Mouse (Mus musculus): Measurements from ENCODE around the gene Dkkl1. TPM values are rescaled to one million over a fixed set of nuclear protein-coding genes. Genes with fewer than 3 reads are reported as not detected.

The Dkkl1 gene
- polyA plus RNA-seq, 1 experiment from 2014 or later: 1.3 TPM

GRCm38 (mm10) chr7:45191803-45192363 is 20.1 kb downstream of the Dkkl1 start:
- no peaks in the 10 kb centered on the region for H3K36me3 ChIP-seq (ENCODE audit: insufficient read depth, low read length)
- no peak overlapping the region for H3K4me2 ChIP-seq (ENCODE audit: low read length)
- peaks cover 11% of the 10 kb centered on the region for H3K4me1 ChIP-seq (replicated peaks; ENCODE audit: insufficient read depth, low read length)
- no peak overlapping the region for H3K4me3 ChIP-seq (replicated peaks; ENCODE audit: low read depth, low read length)
- no peak for TF ChIP-seq CTCF (IDR thresholded peaks at IDR 0.05; ENCODE audit: low read depth)
- DNase-seq (ENCODE audit: low spot score) (peak; percentile 86), ATAC-seq (replicated peaks; ENCODE audit: low FRiP score, low read depth) (peak; percentile 65)
- no peak overlapping the region for H3K9ac ChIP-seq (ENCODE audit: low read depth, low read length)
- 5% methylated on average over 8 of the region's 8 CpGs for WGBS
- no peak overlapping the region for H3K27ac ChIP-seq
- H3K27me3 ChIP-seq (ENCODE audit: insufficient read depth, low read length): 0 out of 2 replicates have a peak, but pooled peaks cover 3% of the 10 kb centered on the region
- H3K9me3 ChIP-seq (replicated peaks; ENCODE audit: low read length): no peaks in the 10 kb centered on the region

DNA sequence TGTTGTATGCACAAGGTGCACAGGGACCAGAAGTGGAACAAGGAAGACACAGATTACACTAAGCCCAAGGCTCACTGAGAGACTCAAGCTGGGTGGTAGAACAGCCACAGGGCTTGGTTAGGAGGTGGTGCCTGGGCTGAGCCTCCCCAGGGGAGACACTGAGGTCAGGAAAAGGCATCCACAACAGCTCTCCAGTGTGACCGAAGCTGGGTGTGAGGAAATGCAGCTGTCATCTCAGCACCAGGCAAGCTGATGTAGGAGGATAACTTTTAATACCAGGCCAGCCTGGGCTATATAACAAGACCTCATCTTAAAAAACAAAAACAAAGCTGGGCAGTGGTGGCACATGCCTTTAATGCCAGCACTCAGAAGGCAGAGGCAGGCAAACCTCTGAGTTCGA is 20.8 kb downstream of the Dkkl1 start:
- H3K4me2 ChIP-seq (ENCODE audit: low read length): no peak overlapping the region
- no peaks in the 10 kb centered on the region for H3K9me3 ChIP-seq (replicated peaks; ENCODE audit: low read length)
- no peak overlapping the region for H3K9ac ChIP-seq (ENCODE audit: low read depth, low read length)
- ATAC-seq (replicated peaks; ENCODE audit: low FRiP score, low read depth) (no peak), DNase-seq (ENCODE audit: low spot score) (no peak)
- H3K27me3 ChIP-seq (ENCODE audit: insufficient read depth, low read length): 0 out of 2 replicates have a peak, but pooled peaks cover 7% of the 10 kb centered on the region
- no peaks in the 10 kb centered on the region for H3K36me3 ChIP-seq (ENCODE audit: insufficient read depth, low read length)
- H3K27ac ChIP-seq: no peak overlapping the region
- 49% methylated on average over 2 of the region's 2 CpGs for WGBS
- no peak overlapping the region for H3K4me3 ChIP-seq (replicated peaks; ENCODE audit: low read depth, low read length)
- TF ChIP-seq CTCF (IDR thresholded peaks at IDR 0.05; ENCODE audit: low read depth): no peak
- peaks cover 11% of the 10 kb centered on the region for H3K4me1 ChIP-seq (replicated peaks; ENCODE audit: insufficient read depth, low read length)

- 0 out of 2 replicates have a peak, but pooled peaks cover 11% of the 10 kb centered on the region for H3K27me3 ChIP-seq (ENCODE audit: insufficient read depth, low read length)
- 92% methylated on average over 6 of the region's 6 CpGs for WGBS
- no peak for ATAC-seq (replicated peaks; ENCODE audit: low FRiP score, low read depth)
- TF ChIP-seq CTCF (IDR thresholded peaks at IDR 0.05; ENCODE audit: low read depth): no peak
- peaks cover 11% of the 10 kb centered on the region for H3K4me1 ChIP-seq (replicated peaks; ENCODE audit: insufficient read depth, low read length)
- no peak overlapping the region for H3K4me3 ChIP-seq (replicated peaks; ENCODE audit: low read depth, low read length)
- no peak overlapping the region for H3K9ac ChIP-seq (ENCODE audit: low read depth, low read length)
- no peak for DNase-seq (ENCODE audit: low spot score)
- H3K27ac ChIP-seq: no peak overlapping the region
- no peak overlapping the region for H3K4me2 ChIP-seq (ENCODE audit: low read length)
- H3K9me3 ChIP-seq (replicated peaks; ENCODE audit: low read length): no peaks in the 10 kb centered on the region
- H3K36me3 ChIP-seq (ENCODE audit: insufficient read depth, low read length): no peaks in the 10 kb centered on the region
Observed at GRCm38 (mm10) chr7:45190186-45190585, 21.8 kb downstream of the Dkkl1 start.

DNA sequence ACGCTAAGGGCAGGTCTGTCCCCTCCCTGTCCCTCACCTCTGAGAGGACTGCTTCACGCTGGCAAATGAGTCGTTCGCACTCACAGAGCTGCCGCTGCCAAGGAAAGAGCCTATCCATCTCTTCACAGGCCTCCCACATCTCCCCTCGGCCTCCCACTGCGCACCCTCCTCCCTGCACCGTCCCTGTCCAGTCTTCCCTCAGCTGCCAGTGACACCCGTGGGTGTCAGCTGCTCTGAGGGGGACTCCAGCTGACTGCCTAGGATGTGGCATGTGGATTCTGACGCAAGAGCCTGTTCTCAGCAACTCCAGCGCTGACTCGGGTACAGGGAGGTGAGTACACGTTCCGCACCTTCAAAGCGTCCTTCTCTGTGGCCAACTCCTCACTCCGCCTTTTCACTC is 22.3 kb downstream of the Dkkl1 start:
- Histone ChIP-seq H3K9me3 (replicated peaks; ENCODE audit: low read length) (no peaks in the 10 kb centered on the region), H3K9ac (ENCODE audit: low read depth, low read length) (no peak overlapping the region), H3K36me3 (ENCODE audit: insufficient read depth, low read length) (no peaks in the 10 kb centered on the region), H3K27ac (no peak overlapping the region), H3K4me2 (ENCODE audit: low read length) (no peak overlapping the region), H3K4me1 (replicated peaks; ENCODE audit: insufficient read depth, low read length) (peaks cover 11% of the 10 kb centered on the region), H3K4me3 (replicated peaks; ENCODE audit: low read depth, low read length) (no peak overlapping the region), H3K27me3 (ENCODE audit: insufficient read depth, low read length) (0 out of 2 replicates have a peak, but pooled peaks cover 15% of the 10 kb centered on the region)
- DNase-seq (ENCODE audit: low spot score) (no peak), ATAC-seq (replicated peaks; ENCODE audit: low FRiP score, low read depth) (no peak)
- WGBS: 59% methylated on average over 16 of the region's 16 CpGs
- no peak for TF ChIP-seq CTCF (IDR thresholded peaks at IDR 0.05; ENCODE audit: low read depth)

DNA sequence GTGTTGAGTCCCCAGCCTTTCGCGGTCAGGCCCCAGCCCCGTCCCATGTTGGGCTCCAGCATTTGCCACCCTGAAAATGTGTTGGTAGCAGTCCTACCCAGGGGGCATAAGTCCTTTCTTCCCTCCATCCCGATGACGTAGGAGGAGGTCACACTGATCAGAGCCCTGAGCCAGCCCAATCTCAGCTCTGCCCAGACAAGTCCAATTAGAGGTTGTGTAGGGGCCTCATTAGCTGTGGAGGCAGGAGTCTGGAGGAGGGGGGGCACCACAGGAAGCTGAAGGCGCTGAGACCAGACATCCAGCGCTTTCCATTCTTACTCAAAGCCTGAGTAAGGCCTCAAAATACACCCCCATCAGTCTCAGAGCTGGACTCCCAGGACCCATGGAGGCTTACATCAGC is 26.0 kb downstream of the Dkkl1 start:
- WGBS: 74% methylated on average over 7 of the region's 7 CpGs
- no peak for ATAC-seq (replicated peaks; ENCODE audit: low FRiP score, low read depth)
- H3K27me3 ChIP-seq (ENCODE audit: insufficient read depth, low read length): peaks cover 36% of the 10 kb centered on the region

GRCm38 (mm10) chr7:45183672-45184071 is 28.3 kb downstream of the Dkkl1 start:
- Histone ChIP-seq H3K4me1 (replicated peaks; ENCODE audit: insufficient read depth, low read length) (peaks cover 5% of the 10 kb centered on the region; the same call in 1 of the 2 replicates), H3K4me3 (replicated peaks; ENCODE audit: low read depth, low read length) (no peak overlapping the region), H3K9ac (ENCODE audit: low read depth, low read length) (no peak overlapping the region), H3K27me3 (ENCODE audit: insufficient read depth, low read length) (peaks cover 56% of the 10 kb centered on the region), H3K36me3 (ENCODE audit: insufficient read depth, low read length) (no peaks in the 10 kb centered on the region), H3K9me3 (replicated peaks; ENCODE audit: low read length) (no peaks in the 10 kb centered on the region), H3K4me2 (ENCODE audit: low read length) (no peak overlapping the region), H3K27ac (no peak overlapping the region)
- 74% methylated on average over 7 of the region's 7 CpGs for WGBS
- no peak for TF ChIP-seq CTCF (IDR thresholded peaks at IDR 0.05; ENCODE audit: low read depth)
- no peak for ATAC-seq (replicated peaks; ENCODE audit: low FRiP score, low read depth)
- no peak for DNase-seq (ENCODE audit: low spot score)

More for the DNA sequence above, 26.0 kb downstream of the Dkkl1 start:
- Histone ChIP-seq H3K4me2 (ENCODE audit: low read length) (no peak overlapping the region), H3K36me3 (ENCODE audit: insufficient read depth, low read length) (no peaks in the 10 kb centered on the region), H3K4me3 (replicated peaks; ENCODE audit: low read depth, low read length) (no peak overlapping the region), H3K9me3 (replicated peaks; ENCODE audit: low read length) (no peaks in the 10 kb centered on the region), H3K9ac (ENCODE audit: low read depth, low read length) (no peak overlapping the region), H3K4me1 (replicated peaks; ENCODE audit: insufficient read depth, low read length) (peaks cover 5% of the 10 kb centered on the region; the same call in 1 of the 2 replicates), H3K27ac (no peak overlapping the region)
- TF ChIP-seq CTCF (IDR thresholded peaks at IDR 0.05; ENCODE audit: low read depth): no peak
- DNase-seq (ENCODE audit: low spot score): no peak
